Mouse (Mus musculus) neural tube, embryonic 14.5 days (tissue): ENCODE results near the gene Chgb. TPM values are rescaled to one million over a fixed set of nuclear protein-coding genes. Genes with fewer than 3 reads are reported as not detected.
A peak's percentile ranks its signal among the peaks of the same experiment; 100 is the strongest.

Experiments used
- ATAC-seq: fragments of 200-750 bp; cut with Nextera tagmentation; 2 replicates; pipeline ENCODE4 v1.8.0; 2017; ENCODE audit warnings: low read depth, mild to moderate bottlenecking, moderate TSS enrichment, moderate library complexity
- H3K27ac ChIP-seq: fragments of 300-500 bp; sonication (generic); 2 replicates; pipeline ENCODE4 v1.5.1; 2014; ENCODE audit warnings: low read depth, mild to moderate bottlenecking, control low read depth, low read length, moderate library complexity, mixed read lengths
- H3K27me3 ChIP-seq: fragments of 300-500 bp; sonication (generic); 2 replicates; pipeline ENCODE4 v1.6.1; 2014; ENCODE audit warnings: low read length; ENCODE audit not compliant: control insufficient read depth, insufficient read depth
- H3K36me3 ChIP-seq: fragments of 300-500 bp; sonication (generic); 2 replicates; pipeline ENCODE4 v1.6.1; 2014; ENCODE audit warnings: low read length, mixed read lengths; ENCODE audit not compliant: control insufficient read depth, insufficient read depth
- H3K4me1 ChIP-seq: fragments of 300-500 bp; sonication (generic); 2 replicates; pipeline ENCODE4 v1.6.1; 2014; ENCODE audit warnings: low read length; ENCODE audit not compliant: control insufficient read depth, insufficient read depth
- H3K4me2 ChIP-seq: fragments of 300-500 bp; sonication (generic); 2 replicates; pipeline ENCODE4 v1.6.1; 2014; ENCODE audit warnings: mild to moderate bottlenecking, low read depth, low read length, control low read depth
- H3K4me3 ChIP-seq: fragments of 300-500 bp; sonication (generic); 2 replicates; pipeline ENCODE4 v1.5.1; 2014; ENCODE audit warnings: low read depth, low read length, control low read depth, mixed read lengths
- H3K9ac ChIP-seq: fragments of 300-500 bp; sonication (generic); replicated peaks from 2 replicates; pipeline ENCODE4 v1.6.1; 2014; ENCODE audit warnings: low read depth, mild to moderate bottlenecking, control low read depth, low read length, mixed read lengths
- H3K9me3 ChIP-seq: fragments of 300-500 bp; sonication (generic); 2 replicates; pipeline ENCODE4 v1.6.1; 2016; ENCODE audit warnings: low read length; ENCODE audit not compliant: control insufficient read depth
- WGBS: fragments of 180-500 bp; shearing (Covaris S2); extraction: QIAGEN DNeasy Blood & Tissue Kit; methylation state at CpG from one replicate; pipeline ENCODE4 v1.1.7; 2014; 5-methylcytosine and 5-hydroxymethylcytosine counted together
- polyA plus RNA-seq: library from polyadenylated mRNA; unstranded; fragments of >200 nt; fragmentation: Nextera tagmentation; extraction: Ambion mirVana; gene quantifications from 2 replicates; pipeline ENCODE4 v1.2.1, GENCODE M21; 2014

The Chgb gene
- polyA plus RNA-seq, 1 experiment from 2014 or later = 75.8 TPM

DNA sequence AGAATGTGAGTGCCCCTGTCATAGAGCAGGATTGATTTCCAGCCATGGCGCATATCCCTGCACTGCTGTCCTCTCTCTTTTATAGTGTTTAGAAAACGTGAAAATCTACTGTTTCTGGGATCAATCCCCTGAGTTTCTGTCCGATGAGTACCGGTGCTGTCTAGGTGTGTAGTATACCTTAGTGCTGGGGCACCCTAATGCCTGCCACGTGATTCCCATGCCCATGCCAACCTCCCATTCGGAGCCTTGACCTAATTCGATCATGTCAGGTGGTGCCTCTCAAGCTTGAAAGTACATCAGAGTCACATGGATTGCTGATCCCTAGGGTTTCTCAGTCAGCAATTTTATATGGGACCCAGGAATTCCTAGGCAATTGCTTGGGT, 13.1 kb downstream of the Chgb start:
- no peaks in the 10 kb centered on the region for H3K4me1 ChIP-seq
- WGBS = 85% methylated on average over 7 of the region's 7 CpGs
- no peak overlapping the region for H3K4me2 ChIP-seq
- no peak overlapping the region for H3K9ac ChIP-seq
- H3K4me3 ChIP-seq = no peak overlapping the region
- no peaks in the 10 kb centered on the region; the same call in 1 of the 2 replicates for H3K36me3 ChIP-seq
- H3K9me3 ChIP-seq = no peaks in the 10 kb centered on the region
- no peak overlapping the region for H3K27ac ChIP-seq
- H3K27me3 ChIP-seq = no peaks in the 10 kb centered on the region
- ATAC-seq = no peak

DNA sequence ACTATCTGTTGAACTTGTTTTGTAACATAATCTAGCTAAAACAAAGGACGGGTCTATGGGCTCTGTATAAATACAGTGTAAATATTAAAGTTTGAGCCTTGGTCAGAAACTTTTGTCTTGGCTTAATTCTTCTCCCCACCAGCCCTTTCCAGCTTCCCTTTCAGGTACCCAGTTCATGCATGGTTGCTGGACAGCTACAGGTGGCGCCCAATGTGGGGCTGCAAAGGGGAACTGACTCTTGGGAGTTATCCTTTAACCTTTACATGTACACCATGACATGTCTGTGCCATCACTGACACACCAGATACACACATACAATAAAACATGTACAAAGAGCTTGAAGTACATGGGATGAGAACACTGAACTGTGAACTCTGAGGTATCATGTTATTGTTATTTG, 21.9 kb downstream of the Chgb start:
- ATAC-seq = no peak
- Histone ChIP-seq H3K9ac (no peak overlapping the region), H3K36me3 (peaks cover 34% of the 10 kb centered on the region), H3K27ac (no peak overlapping the region), H3K27me3 (no peaks in the 10 kb centered on the region), H3K4me1 (no peaks in the 10 kb centered on the region), H3K4me3 (no peak overlapping the region), H3K9me3 (no peaks in the 10 kb centered on the region), H3K4me2 (no peak overlapping the region)
- WGBS = 90% methylated on average over 2 of the region's 2 CpGs

DNA sequence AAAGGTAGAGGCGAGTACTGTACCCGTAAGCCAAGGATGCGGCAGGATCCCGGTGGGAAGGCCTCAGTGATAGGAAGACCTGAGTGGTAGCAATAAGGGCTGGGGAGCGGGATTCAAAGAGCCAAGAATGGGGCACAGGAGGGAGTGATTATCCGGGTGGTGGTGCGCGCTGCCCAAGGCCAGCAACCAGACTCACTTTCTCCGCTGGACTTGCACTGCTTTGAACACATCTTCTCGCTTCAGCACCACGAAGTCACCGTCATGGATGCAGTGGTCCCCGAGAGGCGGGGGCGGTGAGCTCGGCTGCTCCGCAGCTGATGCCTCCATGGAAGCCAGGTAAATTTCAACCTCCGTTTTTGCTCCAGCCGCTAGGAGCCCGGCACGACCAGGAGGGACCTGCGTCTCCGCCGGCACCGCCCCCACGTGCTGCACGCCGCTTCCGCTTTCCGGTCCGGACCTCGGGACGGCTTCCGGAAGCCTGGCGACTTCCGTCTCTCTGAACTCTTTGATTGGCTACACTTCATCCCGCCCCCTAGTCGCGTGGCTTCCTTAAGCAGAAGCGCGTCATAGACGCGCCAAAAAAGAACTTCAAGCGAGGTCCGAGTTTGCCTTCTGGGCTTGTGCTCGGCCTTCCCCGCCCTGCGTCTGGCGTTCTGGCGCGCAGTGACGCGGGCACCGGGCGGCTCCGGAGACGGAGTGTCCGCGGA, 34.7 kb downstream of the Chgb start, which contains the start of the genes Trmt6 and Mcm8:
TSS of gene Trmt6 (minus strand) at position 448 of the 707 bp plus-strand sequence.
TSS of gene Mcm8 (plus strand) at position 534 of the 707 bp plus-strand sequence.
- peak within 1 kb of the TSS; percentile 82 for H3K4me2 ChIP-seq
- ATAC-seq = peak; percentile 100
- H3K9me3 ChIP-seq = no peaks in the 10 kb centered on the region
- peaks cover 10% of the 10 kb centered on the region for H3K4me1 ChIP-seq
- peak within 1 kb of the TSS; percentile 64 for H3K9ac ChIP-seq
- under 1% methylated on average over 59 of the region's 59 CpGs for WGBS
- peak within 1 kb of the TSS; percentile 78 for H3K4me3 ChIP-seq
- peak within 1 kb of the TSS; percentile 44; the same call in 1 of the 2 replicates for H3K27ac ChIP-seq
- peaks cover 8% of the 10 kb centered on the region; the same call in 1 of the 2 replicates for H3K36me3 ChIP-seq
- no peaks in the 10 kb centered on the region for H3K27me3 ChIP-seq

DNA sequence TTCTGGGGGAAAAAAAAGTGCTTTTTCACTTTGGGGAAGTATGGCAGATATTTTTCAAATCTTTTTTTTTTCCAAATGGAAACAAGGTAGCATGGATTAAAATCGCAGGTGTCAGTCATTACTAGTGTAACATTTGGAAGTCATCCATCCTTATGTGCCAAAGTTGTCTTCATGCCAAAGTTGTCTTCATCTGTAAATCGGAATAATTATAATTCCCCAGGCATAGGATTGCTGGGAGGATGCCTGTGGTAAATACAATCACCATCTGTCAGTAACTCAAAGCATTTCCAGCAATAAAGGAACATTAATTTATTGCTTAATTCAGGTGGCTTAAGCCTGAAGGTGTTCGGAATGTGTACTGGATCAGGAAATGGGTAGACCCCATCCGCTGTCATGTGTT, 60.0 kb downstream of the Chgb start:
- H3K4me3 ChIP-seq = no peak overlapping the region
- H3K36me3 ChIP-seq = no peaks in the 10 kb centered on the region
- 93% methylated on average over 4 of the region's 4 CpGs for WGBS
- H3K9me3 ChIP-seq = no peaks in the 10 kb centered on the region
- H3K4me1 ChIP-seq = peaks cover 2% of the 10 kb centered on the region; the same call in 1 of the 2 replicates
- no peak for ATAC-seq
- H3K9ac ChIP-seq = no peak overlapping the region
- no peaks in the 10 kb centered on the region for H3K27me3 ChIP-seq
- H3K4me2 ChIP-seq = no peak overlapping the region
- H3K27ac ChIP-seq = no peak overlapping the region

Other genes with a start within 250 kb of the Chgb start
- gene Gpcpd1, start 193.5 kb upstream of the Chgb start, polyA plus RNA-seq = 103 and 108 TPM in 2 replicates
- 22.1 and 26.3 TPM in 2 replicates for gene Shld1, start 94.3 kb upstream of the Chgb start, polyA plus RNA-seq
- 22.1 and 22.3 TPM in 2 replicates for gene Trmt6, start 34.8 kb downstream of the Chgb start, polyA plus RNA-seq
- gene Mcm8, start 34.9 kb downstream of the Chgb start, polyA plus RNA-seq = 5.5 and 5.7 TPM in 2 replicates
- 11.3 and 11.6 TPM in 2 replicates for gene Crls1, start 65.4 kb downstream of the Chgb start, polyA plus RNA-seq
- 0.27 and 0.54 TPM in 2 replicates for gene Lrrn4, start 99.6 kb downstream of the Chgb start, polyA plus RNA-seq
- not detected in 2 replicates for gene Fermt1, start 164.6 kb downstream of the Chgb start, polyA plus RNA-seq